Mouse (Mus musculus): ENCODE measurements around the gene Igsf21. TPM values are rescaled to one million over a fixed set of nuclear protein-coding genes. Genes with fewer than 3 reads are reported as not detected.

Igsf21 gene
- polyA plus RNA-seq (2016; fragmentation: Nextera tagmentation; extraction: Ambion mirVana), result 2.0 and 2.2 TPM in 2 replicates

GRCm38 (mm10) chr4:140246180-140247005 lies at the start of gene Igsf21:
Igsf21 (minus strand) TSS chr4:140246784.
- under 1% methylated on average over 87 of the region's 90 CpGs for WGBS
- Histone ChIP-seq H3K9me3 (no peaks in the 10 kb centered on the region), H3K4me1 (peaks cover 48% of the 10 kb centered on the region), H3K4me3 (peak within 1 kb of the TSS; percentile 57), H3K27me3 (replicated peaks; ENCODE audit: low read depth, poor library complexity, severe bottlenecking) (peaks cover 99% of the 10 kb centered on the region), H3K36me3 (replicated peaks) (no peaks in the 10 kb centered on the region), H3K27ac (replicated peaks) (peak within 1 kb of the TSS; percentile 51; the same call in 1 of the 2 replicates)
- DNase-seq (ENCODE audit: low spot score), result peak; percentile 73

GRCm38 (mm10) chr4:140285726-140286316 lies 39.2 kb upstream of the Igsf21 start:
- no peaks in the 10 kb centered on the region for H3K4me1 ChIP-seq
- no peaks in the 10 kb centered on the region for H3K36me3 ChIP-seq (replicated peaks)
- H3K4me3 ChIP-seq, result no peak overlapping the region
- peaks cover 3% of the 10 kb centered on the region; the same call in 1 of the 2 replicates for H3K9me3 ChIP-seq
- no peaks in the 10 kb centered on the region for H3K27me3 ChIP-seq (replicated peaks; ENCODE audit: low read depth, poor library complexity, severe bottlenecking)
- DNase-seq (ENCODE audit: low spot score), result no peak
- H3K27ac ChIP-seq (replicated peaks), result no peak overlapping the region
- WGBS, result 81% methylated on average over 5 of the region's 5 CpGs

- no peak overlapping the region for H3K27ac ChIP-seq (replicated peaks)
Observed at GRCm38 (mm10) chr4:140283398-140283797, 36.8 kb upstream of the Igsf21 start.

GRCm38 (mm10) chr4:140278269-140278668 lies 31.7 kb upstream of the Igsf21 start:
- Histone ChIP-seq H3K4me3 (no peak overlapping the region), H3K27ac (replicated peaks) (no peak overlapping the region), H3K27me3 (replicated peaks; ENCODE audit: low read depth, poor library complexity, severe bottlenecking) (no peaks in the 10 kb centered on the region), H3K4me1 (no peaks in the 10 kb centered on the region), H3K36me3 (replicated peaks) (no peaks in the 10 kb centered on the region), H3K9me3 (peaks cover 20% of the 10 kb centered on the region; the same call in 1 of the 2 replicates)
- 85% methylated on average over 2 of the region's 2 CpGs for WGBS
- no peak for DNase-seq (ENCODE audit: low spot score)

More at GRCm38 (mm10) chr4:140283398-140283797, 36.8 kb upstream of the Igsf21 start:
- H3K36me3 ChIP-seq (replicated peaks), result no peaks in the 10 kb centered on the region
- no peaks in the 10 kb centered on the region for H3K27me3 ChIP-seq (replicated peaks; ENCODE audit: low read depth, poor library complexity, severe bottlenecking)
- H3K4me1 ChIP-seq, result no peaks in the 10 kb centered on the region
- peaks cover 11% of the 10 kb centered on the region; the same call in 1 of the 2 replicates for H3K9me3 ChIP-seq
- DNase-seq (ENCODE audit: low spot score), result peak; percentile 80
- WGBS, result 10% methylated on average over 2 of the region's 2 CpGs
- no peak overlapping the region for H3K4me3 ChIP-seq

GRCm38 (mm10) chr4:140271913-140272312 lies 25.3 kb upstream of the Igsf21 start:
- 0 out of 2 replicates have a peak, but pooled peaks cover 2% of the 10 kb centered on the region for H3K9me3 ChIP-seq
- H3K4me1 ChIP-seq, result no peaks in the 10 kb centered on the region
- no peaks in the 10 kb centered on the region for H3K36me3 ChIP-seq (replicated peaks)
- no peak overlapping the region for H3K4me3 ChIP-seq
- no peaks in the 10 kb centered on the region for H3K27me3 ChIP-seq (replicated peaks; ENCODE audit: low read depth, poor library complexity, severe bottlenecking)
- no peak for DNase-seq (ENCODE audit: low spot score)
- WGBS, result 94% methylated on average over 5 of the region's 5 CpGs
- H3K27ac ChIP-seq (replicated peaks), result no peak overlapping the region

GRCm38 (mm10) chr4:140270451-140270850 lies 23.9 kb upstream of the Igsf21 start:
- WGBS, result 75% methylated on average over 7 of the region's 7 CpGs
- H3K27ac ChIP-seq (replicated peaks), result no peak overlapping the region

GRCm38 (mm10) chr4:140269184-140269840 lies 22.7 kb upstream of the Igsf21 start:
- Histone ChIP-seq H3K27ac (replicated peaks) (no peak overlapping the region), H3K4me1 (no peaks in the 10 kb centered on the region), H3K36me3 (replicated peaks) (no peaks in the 10 kb centered on the region), H3K27me3 (replicated peaks; ENCODE audit: low read depth, poor library complexity, severe bottlenecking) (no peaks in the 10 kb centered on the region), H3K4me3 (no peak overlapping the region), H3K9me3 (no peaks in the 10 kb centered on the region)
- DNase-seq (ENCODE audit: low spot score), result no peak
- 87% methylated on average over 15 of the region's 15 CpGs for WGBS

More at GRCm38 (mm10) chr4:140270451-140270850, 23.9 kb upstream of the Igsf21 start:
- no peaks in the 10 kb centered on the region for H3K27me3 ChIP-seq (replicated peaks; ENCODE audit: low read depth, poor library complexity, severe bottlenecking)
- H3K36me3 ChIP-seq (replicated peaks), result no peaks in the 10 kb centered on the region
- DNase-seq (ENCODE audit: low spot score), result no peak
- no peaks in the 10 kb centered on the region for H3K9me3 ChIP-seq
- no peak overlapping the region for H3K4me3 ChIP-seq
- H3K4me1 ChIP-seq, result no peaks in the 10 kb centered on the region

GRCm38 (mm10) chr4:140267835-140268234 lies 21.3 kb upstream of the Igsf21 start:
- no peaks in the 10 kb centered on the region for H3K9me3 ChIP-seq
- DNase-seq (ENCODE audit: low spot score), result no peak
- H3K4me3 ChIP-seq, result no peak overlapping the region
- H3K27me3 ChIP-seq (replicated peaks; ENCODE audit: low read depth, poor library complexity, severe bottlenecking), result no peaks in the 10 kb centered on the region
- no peaks in the 10 kb centered on the region for H3K4me1 ChIP-seq
- 78% methylated on average over 9 of the region's 9 CpGs for WGBS
- H3K36me3 ChIP-seq (replicated peaks), result no peaks in the 10 kb centered on the region
- no peak overlapping the region for H3K27ac ChIP-seq (replicated peaks)

- Histone ChIP-seq H3K4me1 (no peaks in the 10 kb centered on the region), H3K27ac (replicated peaks) (no peak overlapping the region), H3K4me3 (no peak overlapping the region), H3K9me3 (no peaks in the 10 kb centered on the region), H3K36me3 (replicated peaks) (no peaks in the 10 kb centered on the region), H3K27me3 (replicated peaks; ENCODE audit: low read depth, poor library complexity, severe bottlenecking) (no peaks in the 10 kb centered on the region)
- 79% methylated on average over 5 of the region's 5 CpGs for WGBS
- DNase-seq (ENCODE audit: low spot score), result no peak
Observed at GRCm38 (mm10) chr4:140267086-140267485, 20.5 kb upstream of the Igsf21 start.

GRCm38 (mm10) chr4:140258968-140259367 lies 12.4 kb upstream of the Igsf21 start:
- WGBS, result 7% methylated on average over 6 of the region's 6 CpGs
- Histone ChIP-seq H3K4me3 (no peak overlapping the region), H3K4me1 (no peaks in the 10 kb centered on the region), H3K27ac (replicated peaks) (no peak overlapping the region), H3K36me3 (replicated peaks) (no peaks in the 10 kb centered on the region), H3K9me3 (no peaks in the 10 kb centered on the region), H3K27me3 (replicated peaks; ENCODE audit: low read depth, poor library complexity, severe bottlenecking) (peaks cover 4% of the 10 kb centered on the region; the same call in 1 of the 2 replicates)
- peak; percentile 88 for DNase-seq (ENCODE audit: low spot score)

- peak; percentile 26 for DNase-seq (ENCODE audit: low spot score)
- no peaks in the 10 kb centered on the region for H3K9me3 ChIP-seq
- WGBS, result 16% methylated on average over 7 of the region's 7 CpGs
- H3K27me3 ChIP-seq (replicated peaks; ENCODE audit: low read depth, poor library complexity, severe bottlenecking), result peaks cover 48% of the 10 kb centered on the region
- no peaks in the 10 kb centered on the region for H3K36me3 ChIP-seq (replicated peaks)
- no peak overlapping the region for H3K4me3 ChIP-seq
- no peak overlapping the region for H3K27ac ChIP-seq (replicated peaks)
- peaks cover 5% of the 10 kb centered on the region; the same call in 1 of the 2 replicates for H3K4me1 ChIP-seq
Observed at GRCm38 (mm10) chr4:140252369-140252768, 5.8 kb upstream of the Igsf21 start.

- H3K4me1 ChIP-seq, result peaks cover 36% of the 10 kb centered on the region
- peak; percentile 64 for DNase-seq (ENCODE audit: low spot score)
- no peak overlapping the region for H3K27ac ChIP-seq (replicated peaks)
- no peaks in the 10 kb centered on the region for H3K36me3 ChIP-seq (replicated peaks)
- H3K9me3 ChIP-seq, result no peaks in the 10 kb centered on the region
- 6% methylated on average over 22 of the region's 22 CpGs for WGBS
- H3K4me3 ChIP-seq, result no peak overlapping the region
- H3K27me3 ChIP-seq (replicated peaks; ENCODE audit: low read depth, poor library complexity, severe bottlenecking), result peaks cover 75% of the 10 kb centered on the region
Observed at GRCm38 (mm10) chr4:140249011-140249744, 2.6 kb upstream of the Igsf21 start.

Measured in embryonic facial prominence, embryonic 10.5 days (tissue).